Mouse (Mus musculus): ENCODE data around the gene Uchl3.

GRCm38 (mm10) chr14:101737501-101737900 lies 83.7 kb downstream of the Uchl3 start:
- no peak for TF ChIP-seq CTCF (IDR thresholded peaks at IDR 0.05; ENCODE audit: low read depth, low read length)
- TF ChIP-seq POLR2A (IDR thresholded peaks at IDR 0.05; ENCODE audit: borderline replicate concordance, low read depth, low read length) = no peak
